Mouse (Mus musculus) limb, embryonic 10.5 days (tissue): ENCODE data around the gene 1700029I15Rik. TPM values are rescaled to one million over a fixed set of nuclear protein-coding genes. Genes with fewer than 3 reads are reported as not detected.
A peak's percentile ranks its signal among the peaks of the same experiment; 100 is the strongest.
"Not testable (repeated sequence)": the region's sequence is repeated elsewhere in the genome, so short reads cannot be mapped to it uniquely, and the experiment has no call there.

ENCODE experiments used
- DNase-seq: peaks from one replicate; pipeline ENCODE4 v3.0.0-alpha.2; 2017; ENCODE audit warnings: low spot score
- H3K27ac ChIP-seq: fragments of 300-500 bp; sonication (generic); 2 replicates; pipeline ENCODE4 v1.5.1; 2016; ENCODE audit warnings: mild to moderate bottlenecking
- H3K27me3 ChIP-seq: fragments of 300-500 bp; sonication (generic); 2 replicates; pipeline ENCODE4 v1.6.1; 2016; ENCODE audit warnings: low read depth, mild to moderate bottlenecking; ENCODE audit not compliant: poor library complexity, severe bottlenecking
- H3K36me3 ChIP-seq: fragments of 300-500 bp; sonication (generic); 2 replicates; pipeline ENCODE4 v1.6.1; 2016; ENCODE audit warnings: mild to moderate bottlenecking, moderate library complexity
- H3K4me1 ChIP-seq: fragments of 300-500 bp; sonication (generic); 2 replicates; pipeline ENCODE4 v1.6.1; 2016
- H3K4me3 ChIP-seq: fragments of 300-500 bp; sonication (generic); 2 replicates; pipeline ENCODE4 v1.5.1; 2016; ENCODE audit warnings: mild to moderate bottlenecking, moderate library complexity
- H3K9me3 ChIP-seq: fragments of 300-500 bp; sonication (generic); replicated peaks from 2 replicates; pipeline ENCODE4 v1.6.1; 2016; ENCODE audit warnings: mild to moderate bottlenecking
- WGBS: fragments of 180-500 bp; shearing (Covaris S2); methylation state at CpG from one replicate; pipeline ENCODE4 v1.1.7; 2016; 5-methylcytosine and 5-hydroxymethylcytosine counted together
- polyA plus RNA-seq: library from polyadenylated mRNA; unstranded; fragments of >200 nt; fragmentation: Nextera tagmentation; extraction: Ambion mirVana; gene quantifications from 2 replicates; pipeline ENCODE4 v1.2.1, GENCODE M21; 2016

The 1700029I15Rik gene
- polyA plus RNA-seq, 1 experiment from 2014 or later: 2.5 TPM

DNA sequence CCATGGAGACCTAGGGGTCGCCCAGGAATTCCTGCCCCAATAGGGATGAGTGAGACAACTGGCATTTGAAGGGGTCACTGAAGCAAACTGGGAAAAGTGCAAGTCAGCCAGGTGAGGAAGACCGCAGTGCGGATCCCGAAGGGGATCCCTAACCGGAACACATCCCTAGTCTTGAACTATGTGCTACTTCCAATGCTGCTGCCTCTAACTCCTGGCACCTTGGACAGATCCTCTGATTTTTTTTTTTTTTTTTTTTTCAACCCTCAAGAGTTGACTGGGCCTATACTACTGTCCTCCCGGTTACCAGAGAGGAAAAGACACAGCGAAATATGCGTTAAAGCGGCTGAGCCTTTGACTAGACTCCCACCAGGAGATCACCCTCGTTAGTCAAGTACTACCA is 7.3 kb downstream of the 1700029I15Rik start:
- peaks cover 34% of the 10 kb centered on the region for H3K36me3 ChIP-seq
- H3K27me3 ChIP-seq: peaks cover 18% of the 10 kb centered on the region
- peak overlapping the region; percentile 66 for H3K4me3 ChIP-seq
- peak overlapping the region; percentile 91 for H3K27ac ChIP-seq
- no peaks in the 10 kb centered on the region for H3K9me3 ChIP-seq
- 6% methylated on average over 10 of the region's 10 CpGs for WGBS
- DNase-seq: no peak
- peaks cover 65% of the 10 kb centered on the region for H3K4me1 ChIP-seq

DNA sequence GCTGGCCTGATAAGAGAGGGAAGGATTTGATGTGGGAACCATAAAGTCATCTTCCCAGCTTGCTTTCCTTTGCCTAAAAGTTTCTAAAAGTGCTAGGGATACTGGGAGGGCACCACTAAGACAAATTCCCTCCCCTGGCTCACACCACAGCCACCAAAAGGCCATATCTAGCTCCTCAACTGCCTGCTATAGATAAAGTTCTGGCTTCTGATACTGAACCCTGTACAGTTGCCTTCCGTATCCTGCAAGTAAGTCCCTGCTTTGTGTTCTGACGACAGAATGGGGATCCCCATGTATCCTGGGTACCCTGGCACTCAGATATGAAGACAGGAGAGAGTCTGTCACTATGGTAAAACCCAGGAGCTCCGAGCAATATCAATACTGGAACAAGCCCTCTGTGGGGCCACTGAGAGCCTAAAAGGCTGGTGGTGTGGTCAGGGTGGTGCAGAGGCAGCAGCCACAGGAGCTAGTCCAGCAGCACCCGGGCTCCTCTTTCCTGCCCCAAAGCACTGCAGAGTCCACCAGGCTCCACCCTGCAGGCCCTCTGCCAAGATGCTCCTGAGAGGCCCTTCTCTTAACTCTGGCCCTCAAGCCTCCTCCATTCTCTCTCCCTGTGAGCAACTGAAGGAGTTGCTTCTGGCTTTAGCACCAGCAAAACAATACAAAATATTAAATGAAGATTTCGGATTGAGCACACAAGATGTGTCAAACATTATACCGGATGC is 8.0 kb downstream of the 1700029I15Rik start:
- no peak overlapping the region for H3K4me3 ChIP-seq
- DNase-seq: no peak
- H3K4me1 ChIP-seq: peaks cover 65% of the 10 kb centered on the region
- 83% methylated on average over 6 of the region's 6 CpGs for WGBS
- H3K36me3 ChIP-seq: peaks cover 27% of the 10 kb centered on the region
- H3K27me3 ChIP-seq: peaks cover 18% of the 10 kb centered on the region
- peak overlapping the region; percentile 10; the same call in 1 of the 2 replicates for H3K27ac ChIP-seq
- H3K9me3 ChIP-seq: no peaks in the 10 kb centered on the region

DNA sequence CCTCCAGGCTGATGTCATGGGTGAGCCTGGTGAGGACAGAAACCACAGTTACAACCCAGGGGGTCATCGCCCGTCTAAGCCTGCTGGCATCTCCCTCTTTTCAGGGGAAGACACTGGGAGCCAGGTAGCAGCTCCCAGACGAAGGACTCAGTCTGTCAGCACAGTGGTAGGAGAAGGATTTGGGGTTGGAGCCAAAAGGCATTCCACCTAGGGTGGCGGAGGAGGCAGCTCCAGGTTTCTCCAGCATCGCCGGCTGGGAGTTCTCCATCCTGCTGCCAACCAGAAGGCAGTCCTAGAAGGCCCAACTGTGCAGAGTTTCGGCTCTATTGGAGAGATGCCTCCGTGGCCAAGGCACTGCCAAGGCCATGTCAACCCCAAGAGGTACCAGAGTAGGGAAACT is 8.8 kb downstream of the 1700029I15Rik start:
- Histone ChIP-seq H3K9me3 (no peaks in the 10 kb centered on the region), H3K27me3 (peaks cover 18% of the 10 kb centered on the region), H3K36me3 (peaks cover 19% of the 10 kb centered on the region), H3K4me3 (peak overlapping the region; percentile 58), H3K4me1 (peaks cover 65% of the 10 kb centered on the region), H3K27ac (peak overlapping the region; percentile 89; the same call in 1 of the 2 replicates)
- WGBS: 91% methylated on average over 8 of the region's 8 CpGs
- DNase-seq: no peak

DNA sequence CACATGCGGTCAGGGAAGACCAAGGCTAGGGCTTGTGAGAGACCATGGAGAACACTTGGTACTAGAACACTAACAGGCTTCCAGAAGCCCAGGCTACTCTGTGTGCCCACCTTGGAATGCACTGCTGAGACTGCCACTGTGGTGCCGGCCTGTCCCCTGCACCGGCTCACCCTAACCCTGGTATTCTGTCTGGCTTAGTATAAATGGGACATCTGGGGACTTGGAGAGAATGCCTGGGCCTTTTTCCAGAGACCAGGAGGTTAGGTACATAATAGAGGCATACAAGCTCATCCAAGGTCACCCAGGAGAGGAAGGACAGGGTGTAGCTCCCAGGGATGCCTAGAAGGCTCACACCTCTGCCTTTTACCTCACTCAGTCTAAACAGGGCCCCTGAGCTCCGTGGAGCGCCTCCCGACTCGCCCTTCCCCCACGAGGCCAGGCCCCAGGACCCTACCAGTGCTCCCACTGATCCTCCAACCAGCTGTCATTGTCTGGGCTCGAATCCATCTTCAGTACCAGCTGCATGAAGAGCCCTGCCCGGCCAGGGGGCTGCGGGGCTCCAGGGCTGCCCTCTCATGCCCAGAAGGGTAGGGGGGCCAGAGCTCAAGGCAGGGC is 9.5 kb downstream of the 1700029I15Rik start:
- Histone ChIP-seq H3K4me1 (peaks cover 65% of the 10 kb centered on the region), H3K9me3 (no peaks in the 10 kb centered on the region), H3K27ac (peak overlapping the region; percentile 89), H3K36me3 (peaks cover 12% of the 10 kb centered on the region), H3K4me3 (peak overlapping the region; percentile 58), H3K27me3 (peaks cover 21% of the 10 kb centered on the region)
- WGBS: 24% methylated on average over 11 of the region's 11 CpGs
- no peak for DNase-seq

- 3% methylated on average over 26 of the region's 26 CpGs for WGBS
- peak overlapping the region; percentile 58 for H3K4me3 ChIP-seq
- H3K27me3 ChIP-seq: peaks cover 24% of the 10 kb centered on the region
- H3K9me3 ChIP-seq: no peaks in the 10 kb centered on the region
- H3K27ac ChIP-seq: peak overlapping the region; percentile 89
- DNase-seq: peak; percentile 86
- H3K4me1 ChIP-seq: peaks cover 64% of the 10 kb centered on the region
- peaks cover 5% of the 10 kb centered on the region for H3K36me3 ChIP-seq
Measured at GRCm38 (mm10) chr2:92392318-92393264, 10.3 kb downstream of the 1700029I15Rik start.

GRCm38 (mm10) chr2:92395535-92395934 is 13.2 kb downstream of the 1700029I15Rik start:
- H3K4me1 ChIP-seq: peaks cover 37% of the 10 kb centered on the region
- H3K9me3 ChIP-seq: no peaks in the 10 kb centered on the region
- no peak overlapping the region for H3K27ac ChIP-seq
- 91% methylated on average over 3 of the region's 3 CpGs for WGBS
- no peaks in the 10 kb centered on the region for H3K36me3 ChIP-seq
- DNase-seq: no peak
- peaks cover 38% of the 10 kb centered on the region for H3K27me3 ChIP-seq
- no peak overlapping the region for H3K4me3 ChIP-seq

DNA sequence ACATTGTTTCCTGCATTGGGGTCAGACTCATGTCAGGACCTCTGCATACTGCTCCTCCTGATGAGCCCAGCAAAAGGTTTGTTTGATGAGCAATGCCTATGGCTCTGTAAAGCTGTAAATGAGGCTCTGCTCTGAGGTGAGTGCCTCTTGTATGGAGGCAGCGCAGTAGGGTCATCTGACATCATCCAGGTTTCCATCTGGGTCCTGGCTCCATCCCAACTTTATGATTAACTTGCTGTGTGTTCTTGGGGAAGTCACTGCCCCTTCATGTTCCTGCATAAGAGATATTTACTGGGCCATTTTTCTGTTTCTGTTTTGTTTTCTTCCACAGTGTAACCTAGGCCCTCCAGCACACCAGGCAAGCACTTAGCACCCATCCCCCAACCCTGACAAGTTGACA is 15.1 kb downstream of the 1700029I15Rik start:
- Histone ChIP-seq H3K9me3 (no peaks in the 10 kb centered on the region), H3K4me1 (peaks cover 28% of the 10 kb centered on the region)
- 85% methylated on average over 1 of the region's 1 CpGs for WGBS

DNA sequence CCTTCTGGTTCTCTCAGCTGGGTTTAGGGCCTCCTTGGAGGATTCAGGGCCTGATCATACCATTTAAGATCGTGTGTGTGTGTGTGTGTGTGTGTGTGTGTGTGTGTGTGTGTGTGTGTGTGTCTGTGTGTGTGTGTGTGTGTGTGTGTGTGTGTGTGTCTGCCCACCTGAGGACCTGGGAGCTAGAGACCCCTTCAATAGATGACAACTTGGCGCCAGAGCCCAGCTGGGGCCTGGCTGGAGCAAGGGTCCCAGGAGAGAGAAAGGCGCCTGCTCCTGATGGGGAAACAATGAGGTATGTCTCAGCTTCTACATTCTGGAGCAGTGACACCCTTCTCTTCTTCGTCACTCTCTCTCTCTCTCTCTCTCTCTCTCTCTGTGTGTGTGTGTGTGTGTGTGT is 17.5 kb downstream of the 1700029I15Rik start:
- Histone ChIP-seq H3K36me3 (peaks cover 15% of the 10 kb centered on the region), H3K4me1 (peaks cover 15% of the 10 kb centered on the region), H3K27me3 (peaks cover 35% of the 10 kb centered on the region)
- not testable (repeated sequence) for DNase-seq, H3K9me3 ChIP-seq, H3K27ac ChIP-seq, H3K4me3 ChIP-seq
- WGBS: 65% methylated on average over 4 of the region's 4 CpGs

More for the DNA sequence above, 15.1 kb downstream of the 1700029I15Rik start:
- no peak overlapping the region for H3K4me3 ChIP-seq
- DNase-seq: no peak
- peaks cover 48% of the 10 kb centered on the region for H3K27me3 ChIP-seq
- no peak overlapping the region for H3K27ac ChIP-seq
- H3K36me3 ChIP-seq: no peaks in the 10 kb centered on the region

DNA sequence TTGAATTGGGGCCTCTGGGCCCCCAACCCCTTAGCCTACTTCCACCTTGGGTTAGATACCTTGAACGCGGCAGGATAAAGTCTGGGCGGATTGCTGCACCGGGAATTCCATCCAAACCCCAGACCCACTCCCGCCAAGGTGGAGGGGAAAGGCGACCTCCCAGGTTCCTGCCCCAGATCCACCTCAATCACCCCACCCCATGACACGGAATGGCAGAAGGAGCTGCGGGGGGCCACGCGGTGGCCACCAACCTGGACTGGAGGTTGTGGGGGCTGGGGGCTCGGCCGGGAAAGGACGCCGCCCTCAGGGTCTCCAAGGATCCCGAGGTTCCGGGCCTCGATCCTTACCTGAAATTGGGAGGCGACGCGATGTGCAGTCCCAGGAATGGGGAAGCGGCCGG is 18.3 kb downstream of the 1700029I15Rik start:
- Histone ChIP-seq H3K4me1 (peaks cover 16% of the 10 kb centered on the region), H3K27ac (peak overlapping the region; percentile 61), H3K4me3 (peak overlapping the region; percentile 73), H3K27me3 (peaks cover 35% of the 10 kb centered on the region), H3K36me3 (peaks cover 23% of the 10 kb centered on the region), H3K9me3 (no peaks in the 10 kb centered on the region)
- WGBS: 2% methylated on average over 22 of the region's 22 CpGs
- no peak for DNase-seq

DNA sequence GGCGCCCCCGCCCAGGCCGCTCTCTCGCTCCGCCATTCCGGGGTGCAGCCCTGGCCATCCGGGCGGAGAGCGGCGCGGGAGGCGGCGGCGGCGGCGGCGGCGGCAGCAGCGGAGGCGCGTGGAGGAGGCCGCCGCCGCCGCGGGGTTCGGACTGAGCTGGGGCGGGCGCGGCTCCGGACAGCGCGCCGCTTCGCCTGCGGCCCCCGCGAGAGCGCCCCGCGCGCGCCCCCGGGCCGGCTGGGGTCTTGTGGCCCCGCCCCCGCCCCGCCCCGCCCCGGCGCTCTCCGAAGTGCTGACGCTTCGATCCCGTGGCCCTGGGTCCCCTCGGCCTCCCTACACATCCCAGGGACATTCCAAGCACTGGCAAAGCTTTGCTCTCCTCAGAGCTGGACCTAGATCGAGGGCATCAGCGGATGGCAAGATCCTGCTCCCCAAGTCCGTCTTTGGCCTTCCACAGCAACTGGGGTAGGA is 18.8 kb downstream of the 1700029I15Rik start, which contains the start of gene Mapk8ip1:
Gene Mapk8ip1 (minus strand): TSS at position 173 of the 471 bp plus-strand sequence.
- Histone ChIP-seq H3K27ac (peak within 1 kb of the TSS; percentile 61), H3K36me3 (peaks cover 28% of the 10 kb centered on the region), H3K9me3 (no peaks in the 10 kb centered on the region), H3K27me3 (peaks cover 35% of the 10 kb centered on the region), H3K4me1 (peaks cover 16% of the 10 kb centered on the region), H3K4me3 (peak within 1 kb of the TSS; percentile 73)
- DNase-seq: peak; percentile 76
- WGBS: 10% methylated on average over 34 of the region's 59 CpGs

- peaks cover 41% of the 10 kb centered on the region for H3K36me3 ChIP-seq
- H3K4me1 ChIP-seq: peaks cover 16% of the 10 kb centered on the region
- peaks cover 29% of the 10 kb centered on the region for H3K27me3 ChIP-seq
- DNase-seq: no peak
- H3K27ac ChIP-seq: no peak overlapping the region
- H3K9me3 ChIP-seq: no peaks in the 10 kb centered on the region
- WGBS: 77% methylated on average over 4 of the region's 4 CpGs
- H3K4me3 ChIP-seq: no peak overlapping the region
Measured at GRCm38 (mm10) chr2:92402591-92403326, 20.4 kb downstream of the 1700029I15Rik start.

DNA sequence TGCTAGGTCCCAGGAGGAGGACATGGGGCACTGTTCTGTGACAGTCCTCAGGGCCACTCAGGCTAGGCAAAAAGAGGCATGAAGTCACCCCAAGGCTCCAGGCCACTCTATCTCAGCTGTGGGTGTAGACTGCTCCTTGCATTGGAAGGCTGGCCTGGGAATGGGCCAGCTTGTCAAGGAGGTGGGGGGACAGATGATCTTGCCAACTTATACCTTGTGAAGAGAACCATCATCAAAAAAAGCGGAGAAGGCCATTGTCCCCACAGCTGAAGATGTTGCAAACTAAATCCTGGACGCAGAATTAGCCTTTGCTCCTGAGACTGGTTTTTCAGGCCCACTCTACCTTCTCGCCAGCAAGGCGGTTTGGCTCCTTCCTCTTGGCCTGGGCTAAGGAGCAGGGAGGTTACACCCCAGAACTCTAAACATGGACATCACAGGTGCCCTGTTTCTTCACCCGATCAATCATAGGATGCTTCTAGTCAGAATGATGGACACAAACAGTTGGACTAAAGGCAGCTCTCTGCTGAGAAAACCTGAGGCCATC is 21.5 kb downstream of the 1700029I15Rik start:
- peaks cover 52% of the 10 kb centered on the region for H3K36me3 ChIP-seq
- H3K27me3 ChIP-seq: peaks cover 25% of the 10 kb centered on the region
- H3K4me1 ChIP-seq: peaks cover 16% of the 10 kb centered on the region
- no peak overlapping the region for H3K27ac ChIP-seq
- H3K9me3 ChIP-seq: no peaks in the 10 kb centered on the region
- no peak overlapping the region for H3K4me3 ChIP-seq
- DNase-seq: no peak
- 92% methylated on average over 5 of the region's 5 CpGs for WGBS
